Mouse (Mus musculus) T-cell, adult 66 days (primary cell): Measurements from ENCODE around the gene Cntf. TPM values are rescaled to one million over a fixed set of nuclear protein-coding genes. Genes with fewer than 3 reads are reported as not detected.

ENCODE experiments used
- total RNA-seq, 2 experiments: library from RNA; stranded (reverse); gene quantifications; 3 replicates in 1 of 2; 4 replicates in 1 of 2; pipeline ENCODE4 v1.2.4; 2023

Gene Cntf
- total RNA-seq: 1 to 10 TPM; 5.7 to 6.1 TPM

GRCm38 (mm10) chr19:12765308-12765707, at the start of gene Cntf:
Gene Cntf, minus strand, starts transcription at chr19:12765632.

DNA sequence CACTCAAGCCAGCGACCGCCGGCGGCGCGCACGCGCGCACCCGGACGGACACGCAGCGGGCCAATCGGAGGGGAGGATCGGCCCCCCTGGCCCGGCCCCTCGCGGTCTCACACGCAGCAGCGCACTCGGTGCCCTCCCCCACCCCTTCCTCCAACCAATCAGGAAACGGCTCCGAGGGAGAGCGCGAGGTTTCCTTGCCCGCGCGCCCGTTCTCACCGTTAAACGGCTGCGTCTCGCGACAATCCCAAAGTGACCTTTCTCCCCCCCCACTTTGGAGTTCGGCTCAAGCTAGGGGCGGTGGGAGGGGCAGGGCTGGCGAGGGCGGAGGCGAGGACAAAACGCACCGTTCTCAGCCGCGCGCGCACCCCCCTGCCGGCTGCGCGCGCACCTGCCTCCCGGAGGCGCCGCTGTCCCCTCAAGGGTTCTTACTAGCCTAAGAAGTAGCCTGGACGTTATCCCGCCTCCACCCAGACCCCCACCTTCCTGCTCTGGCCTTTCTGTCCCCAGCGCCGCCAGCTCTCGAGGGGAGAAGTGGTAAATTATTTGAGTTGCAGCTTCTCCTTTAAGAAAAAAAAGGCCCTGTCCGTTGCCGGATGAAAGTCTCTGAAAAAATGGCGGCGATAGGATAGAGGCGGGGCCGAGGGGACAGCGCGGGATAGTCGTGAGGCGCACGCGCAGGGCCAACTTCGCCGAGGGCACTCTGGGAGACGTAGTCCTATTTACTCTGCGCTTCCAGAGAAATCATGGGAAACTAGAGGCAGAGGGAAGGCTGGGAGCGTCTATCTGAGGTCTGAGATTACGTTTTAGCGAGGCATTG, 30.3 kb upstream of the Cntf start, which contains the start of the genes Zfp91 and Lpxn:
Gene Zfp91 (minus strand): TSS at position 616 of the 817 bp plus-strand sequence.
Gene Lpxn (plus strand): TSS at position 683 of the 817 bp plus-strand sequence.

Other genes with a start within 250 kb of the Cntf start
- gene Fam111a, start 219.9 kb downstream of the Cntf start, total RNA-seq: 10 to 100 TPM; 20.3 to 27.8 TPM
- not detected for gene Gm4952, start 165.7 kb downstream of the Cntf start, total RNA-seq
- not detected for gene Glyat, start 132.3 kb downstream of the Cntf start, total RNA-seq
- gene Olfr1442, start 95.2 kb downstream of the Cntf start, total RNA-seq: not detected
- gene Olfr1443, start 87.5 kb downstream of the Cntf start, total RNA-seq: not detected
- not detected for gene Keg1, start 69.8 kb downstream of the Cntf start, total RNA-seq
- gene Zfp91, start 30.5 kb upstream of the Cntf start, total RNA-seq: 10 to 100 TPM; 85.1 to 88.8 TPM
- gene Lpxn, start 30.6 kb upstream of the Cntf start, total RNA-seq: 10 to 100 TPM; 42.7 to 50.1 TPM
- 1 to 10 TPM; 4.5 to 5.5 TPM for gene Gm5244, start 81.0 kb upstream of the Cntf start, total RNA-seq
- 1 to 10 TPM in 1 of 2 experiments, not detected in 1; 1.1 TPM for gene Olfr1444, start 91.7 kb upstream of the Cntf start, total RNA-seq
- not detected for gene Olfr1445, start 118.2 kb upstream of the Cntf start, total RNA-seq
- gene Olfr1446, start 127.9 kb upstream of the Cntf start, total RNA-seq: not detected
- gene Olfr1447, start 138.1 kb upstream of the Cntf start, total RNA-seq: not detected
- not detected for gene Olfr1448, start 158.8 kb upstream of the Cntf start, total RNA-seq
- gene Olfr1449, start 165.2 kb upstream of the Cntf start, total RNA-seq: not detected
- not detected for gene Olfr1450, start 184.6 kb upstream of the Cntf start, total RNA-seq
- not detected for gene Olfr1451, start 229.4 kb upstream of the Cntf start, total RNA-seq